In the genomic region with DNA sequence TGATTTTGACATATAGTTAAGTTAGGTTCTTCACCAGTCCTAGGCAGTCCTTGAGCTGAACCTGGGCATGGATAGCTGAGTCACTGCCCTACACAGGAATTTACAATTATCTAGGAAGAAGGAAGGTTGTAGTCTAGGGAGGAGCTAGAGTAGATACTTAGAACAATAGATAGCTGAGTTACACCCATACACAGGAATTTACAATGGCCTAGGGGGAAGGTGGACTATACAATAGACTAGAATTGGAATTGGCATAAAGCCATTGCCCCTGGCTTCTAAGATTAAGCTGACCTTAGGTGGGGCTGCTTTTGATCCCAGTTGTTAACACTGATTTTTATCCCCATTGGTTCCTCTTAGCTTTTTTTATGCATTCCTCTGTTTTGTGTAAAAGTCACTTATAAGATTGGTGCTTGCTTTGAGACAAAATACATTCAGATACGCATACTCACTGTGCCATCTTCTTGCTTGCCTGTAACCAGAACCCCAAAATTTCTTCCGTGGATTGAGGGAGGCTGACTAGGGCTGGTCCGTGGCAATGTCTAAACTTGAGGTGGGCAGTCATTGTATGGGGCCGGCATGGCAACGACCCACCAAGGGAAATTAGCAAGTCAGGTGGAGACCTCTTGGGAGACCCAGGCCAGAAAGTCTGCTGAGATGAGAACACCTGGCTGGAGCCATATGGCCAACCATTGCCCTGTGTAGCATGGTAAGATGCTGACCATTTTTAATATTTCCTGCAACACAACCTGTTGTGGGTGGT, we compare ENCODE assay signal across 24 mouse cellular contexts.
"Had no signal": no experiment of that assay in that cellular context is flagged by ENCODE, and none has a peak within 500 bp of the region (broad histone marks: within the 10 kb centered on the region; RNA-seq: fewer than 3 reads in every experiment).

No protein-coding gene starts in this region.

- DNase-seq: gastrocnemius, postnatal 14 days; gastrocnemius, postnatal 36 days; heart, adult 11 months; heart, adult 2 months; heart, postnatal 4 days; kidney, adult 2 months; kidney, adult 9 months; kidney, postnatal 14 days; kidney, postnatal 36 days; layer of hippocampus, adult 9-11 months; layer of hippocampus, postnatal 36 days; left cerebral cortex, postnatal 4 days had no signal

- H3K27ac ChIP-seq: heart, adult 2 months; heart, embryonic 13.5 days; heart, embryonic 15.5 days; hindbrain, embryonic 10.5 days; hindbrain, embryonic 12.5 days; hindbrain, embryonic 14.5 days; intestine, embryonic 15.5 days; kidney, embryonic 15.5 days; kidney, postnatal 0 days; limb, embryonic 13.5 days; limb, embryonic 15.5 days; liver, embryonic 12.5 days; liver, embryonic 14.5 days had no signal

- H3K4me3 ChIP-seq: heart, adult 2 months; heart, embryonic 13.5 days; heart, embryonic 15.5 days; hindbrain, embryonic 10.5 days; hindbrain, embryonic 12.5 days; intestine, embryonic 15.5 days; kidney, embryonic 15.5 days; limb, embryonic 13.5 days; limb, embryonic 15.5 days; liver, embryonic 12.5 days had no signal
